Mouse (Mus musculus): Measurements from ENCODE around the gene Cpa5.

The Cpa5 gene

GRCm38 (mm10) chr6:30604342-30604867 is 6.4 kb upstream of the Cpa5 start:
- no peak for DNase-seq (ENCODE audit: low spot score)

GRCm38 (mm10) chr6:30605111-30605510 is 5.7 kb upstream of the Cpa5 start:
- no peak for DNase-seq (ENCODE audit: low spot score)

DNA sequence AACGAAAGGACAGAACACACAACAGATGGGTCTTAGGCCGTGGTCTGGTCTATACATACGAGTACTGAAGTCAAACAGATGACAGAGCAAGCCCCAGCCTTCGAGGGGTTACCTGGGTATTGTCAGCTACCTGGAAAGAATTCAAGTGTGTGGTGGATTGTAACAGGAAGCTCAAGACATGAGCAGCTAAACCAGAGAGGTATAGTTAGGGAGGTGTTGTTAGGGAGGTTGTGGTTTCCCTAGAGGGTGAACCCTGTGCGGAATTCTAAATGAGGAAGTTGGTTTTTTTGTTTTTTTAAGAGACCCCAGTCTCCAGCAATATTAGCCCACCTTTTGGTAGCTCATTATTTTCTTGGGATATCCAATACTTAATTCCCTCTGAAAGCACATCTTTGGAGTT is 5.1 kb upstream of the Cpa5 start:
- no peak for DNase-seq (ENCODE audit: low spot score)

GRCm38 (mm10) chr6:30611212-30611611 is 402 bp downstream of the Cpa5 start:
- DNase-seq (ENCODE audit: low spot score) = no peak

- no peak for DNase-seq (ENCODE audit: low spot score)
Measured at GRCm38 (mm10) chr6:30614251-30614650, 3.4 kb downstream of the Cpa5 start.

GRCm38 (mm10) chr6:30615741-30616140 is 4.9 kb downstream of the Cpa5 start:
- no peak for DNase-seq (ENCODE audit: low spot score)

DNA sequence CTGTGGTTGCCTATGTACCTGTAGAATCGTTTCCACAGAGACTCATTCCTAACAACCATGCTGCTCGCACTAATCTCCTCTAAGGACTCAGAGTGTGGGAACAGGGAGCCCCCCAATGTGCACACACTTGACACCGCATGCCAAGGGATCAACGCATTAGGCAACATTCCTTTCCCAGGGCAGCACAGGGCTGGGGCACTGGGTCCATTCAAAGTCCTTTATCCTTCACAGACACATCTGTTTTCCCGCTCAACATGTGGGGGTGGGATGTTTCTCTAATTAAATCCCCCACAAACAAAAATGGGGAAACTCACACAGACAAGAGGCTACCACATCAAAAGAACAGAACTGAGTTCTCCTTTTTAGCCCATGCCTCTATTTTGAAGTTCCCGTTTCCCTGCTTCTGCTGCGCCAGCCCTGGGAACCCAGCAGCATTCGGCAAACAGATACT is 5.7 kb downstream of the Cpa5 start:
- no peak for DNase-seq (ENCODE audit: low spot score)

- DNase-seq (ENCODE audit: low spot score) = peak; percentile 36
Measured at GRCm38 (mm10) chr6:30617020-30617958, 6.5 kb downstream of the Cpa5 start.

DNA sequence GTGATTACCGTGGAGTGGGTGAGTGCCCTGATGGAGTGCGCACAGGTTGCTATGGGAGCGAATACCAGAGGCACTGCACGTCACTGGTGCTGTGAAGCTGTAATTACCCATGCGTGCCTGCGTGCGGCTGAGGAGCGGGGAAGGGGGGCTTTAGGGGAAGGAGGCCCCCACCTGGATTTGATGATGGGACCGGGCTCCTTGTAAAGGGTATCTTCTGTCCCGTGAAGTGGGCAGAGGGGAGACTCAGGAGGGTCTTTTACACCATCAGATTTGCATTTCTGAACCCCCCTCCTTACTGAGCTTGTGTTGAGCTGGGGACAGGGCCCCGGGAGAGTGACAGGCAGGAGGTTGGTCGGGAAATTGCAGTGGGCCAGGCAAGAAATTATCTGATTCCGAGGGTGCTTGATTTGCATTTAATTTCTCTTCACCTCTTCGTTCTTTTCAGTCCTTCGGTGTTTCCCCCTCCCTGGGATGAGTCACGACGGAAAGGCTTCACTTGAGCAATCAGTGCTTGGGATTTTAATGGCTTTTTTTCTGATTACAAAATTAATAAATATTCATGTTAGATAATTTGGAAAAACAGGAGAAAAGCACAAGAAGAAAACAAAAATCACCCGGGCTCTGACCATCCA is 7.3 kb downstream of the Cpa5 start:
- DNase-seq (ENCODE audit: low spot score) = peak; percentile 77

GRCm38 (mm10) chr6:30618735-30619134 is 7.9 kb downstream of the Cpa5 start:
- no peak for DNase-seq (ENCODE audit: low spot score)

DNA sequence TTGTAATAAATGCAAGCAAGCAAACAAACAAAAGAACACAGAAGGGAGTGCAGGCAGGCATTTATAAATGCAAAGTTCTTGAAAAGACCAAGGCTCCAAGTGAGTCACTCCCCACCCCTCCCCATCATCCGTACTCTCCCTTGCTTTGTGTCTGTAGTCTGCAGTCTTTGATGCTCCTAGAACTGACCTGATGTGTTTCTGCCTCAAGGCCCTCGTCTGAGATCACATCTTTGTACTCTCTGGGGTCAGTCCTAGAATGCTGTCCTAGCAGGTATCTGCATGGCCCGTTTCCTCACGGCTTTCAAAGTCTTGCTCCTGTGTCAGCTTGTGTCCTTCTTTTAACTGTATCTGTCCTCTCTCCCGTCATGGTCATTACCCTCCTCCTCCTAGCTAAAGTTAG is 8.8 kb downstream of the Cpa5 start:
- DNase-seq (ENCODE audit: low spot score) = no peak

- no peak for DNase-seq (ENCODE audit: low spot score)
Measured at GRCm38 (mm10) chr6:30620591-30620990, 9.8 kb downstream of the Cpa5 start.

DNA sequence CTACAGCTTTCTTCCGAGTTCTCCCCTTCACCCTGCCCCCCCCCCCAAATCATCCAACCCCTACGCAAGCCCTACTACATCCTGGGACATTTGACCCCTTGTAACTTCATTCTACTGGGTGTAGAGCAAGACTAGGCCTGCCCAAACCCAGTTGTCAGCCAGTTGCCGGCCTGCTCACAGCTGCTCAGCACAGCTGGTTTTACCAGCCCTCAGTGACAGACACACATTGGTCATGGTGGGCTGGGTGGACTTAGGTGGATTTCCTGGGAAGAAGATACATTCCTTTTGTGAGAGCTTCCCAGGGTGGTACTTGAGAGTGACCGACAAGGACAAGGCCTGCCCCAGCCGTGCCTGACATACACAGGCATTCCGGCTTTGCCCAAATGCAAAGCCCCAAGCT is 10.2 kb downstream of the Cpa5 start:
- no peak for DNase-seq (ENCODE audit: low spot score)

GRCm38 (mm10) chr6:30621986-30622389 is 11.2 kb downstream of the Cpa5 start:
- peak; percentile 21 for DNase-seq (ENCODE audit: low spot score)

GRCm38 (mm10) chr6:30624763-30625162 is 14.0 kb downstream of the Cpa5 start:
- no peak for DNase-seq (ENCODE audit: low spot score)

GRCm38 (mm10) chr6:30628152-30628551 is 17.3 kb downstream of the Cpa5 start:
- DNase-seq (ENCODE audit: low spot score) = peak; percentile 91

- no peak for DNase-seq (ENCODE audit: low spot score)
Measured at GRCm38 (mm10) chr6:30629989-30630388, 19.2 kb downstream of the Cpa5 start.

- no peak for DNase-seq (ENCODE audit: low spot score)
Measured at GRCm38 (mm10) chr6:30635361-30635862, 24.6 kb downstream of the Cpa5 start.

DNA sequence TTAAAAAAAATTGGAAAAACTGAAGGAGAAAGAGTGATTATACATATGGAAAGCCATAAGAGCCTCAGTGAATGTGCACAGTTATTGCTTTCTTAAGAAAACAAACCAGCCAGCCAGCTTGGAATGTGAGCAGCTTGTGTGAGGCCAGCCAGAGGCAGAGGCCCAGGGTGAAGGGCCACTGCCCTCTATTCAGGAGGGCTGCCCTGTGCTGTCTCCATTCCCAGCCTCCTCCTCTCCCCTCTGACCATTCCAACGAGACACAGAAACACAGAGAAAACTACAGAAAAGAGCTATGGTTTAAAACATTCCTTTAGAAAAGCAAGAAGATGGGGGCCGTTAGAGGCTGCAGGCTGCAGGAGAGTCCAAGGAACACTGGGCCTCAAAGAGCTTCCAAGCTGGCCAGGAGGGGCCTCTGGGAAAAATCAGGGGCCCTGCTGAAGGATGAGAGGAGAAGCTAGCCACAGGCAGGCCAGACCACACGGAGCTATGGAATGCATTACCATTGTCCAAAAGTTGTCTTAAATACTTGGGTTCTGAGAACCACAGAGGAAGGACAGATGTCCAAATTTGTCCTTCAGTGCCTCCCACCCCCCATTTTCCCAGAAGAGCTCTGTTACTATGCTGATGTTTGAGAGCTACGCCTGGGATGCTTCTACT is 25.5 kb downstream of the Cpa5 start:
- DNase-seq (ENCODE audit: low spot score) = no peak

GRCm38 (mm10) chr6:30638674-30639268 is 28.0 kb downstream of the Cpa5 start, which contains the start of gene Cpa1:
Cpa1 (plus strand) TSS chr6:30639218.
- DNase-seq (ENCODE audit: low spot score) = no peak

- no peak for DNase-seq (ENCODE audit: low spot score)
Measured at GRCm38 (mm10) chr6:30643694-30644460, 33.1 kb downstream of the Cpa5 start.
